Mouse (Mus musculus) embryonic fibroblast, embryonic 13.5 days (primary cell): ENCODE results near the gene Plac1.

Experiments
- CTCF ChIP-seq: IDR thresholded peaks from 2 replicates; pipeline ENCODE4 v1.5.1; 2011; ENCODE audit warnings: mild to moderate bottlenecking, control low read depth, low read length, moderate library complexity, borderline replicate concordance; ENCODE audit not compliant: insufficient read depth
- POLR2A ChIP-seq: IDR thresholded peaks from 2 replicates; pipeline ENCODE4 v1.6.1; 2011; ENCODE audit warnings: low read depth, mild to moderate bottlenecking, control low read depth, low read length, moderate library complexity

DNA sequence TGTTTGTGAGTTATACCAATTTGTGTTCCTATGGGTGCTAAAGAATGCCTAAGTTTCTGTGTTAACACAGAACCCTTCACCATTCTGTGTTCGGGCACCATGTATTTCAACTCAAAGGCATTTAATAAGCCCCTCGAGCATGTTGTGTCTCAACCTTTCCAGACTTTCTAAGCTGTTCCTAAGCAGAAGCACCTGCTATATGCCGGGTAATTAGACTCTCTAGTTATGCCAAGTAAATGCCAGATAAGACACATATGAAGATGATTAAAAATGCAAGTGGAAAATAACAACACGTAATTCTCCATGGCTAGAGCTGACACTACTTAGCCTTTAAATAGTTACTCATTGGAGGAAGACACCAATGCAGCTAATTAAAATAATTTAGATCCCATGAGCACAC, 142.1 kb downstream of the Plac1 start:
- TF ChIP-seq CTCF = no peak
- TF ChIP-seq POLR2A = no peak
